Mouse (Mus musculus) kidney, adult 9 months (tissue): ENCODE measurements around the gene Gm4201.
"Not testable (repeated sequence)": the region's sequence is repeated elsewhere in the genome, so short reads cannot be mapped to it uniquely, and the experiment has no call there.

Experiments used
- DNase-seq: peaks from one replicate; pipeline ENCODE4 v3.0.0; 2022

Gm4201 gene

DNA sequence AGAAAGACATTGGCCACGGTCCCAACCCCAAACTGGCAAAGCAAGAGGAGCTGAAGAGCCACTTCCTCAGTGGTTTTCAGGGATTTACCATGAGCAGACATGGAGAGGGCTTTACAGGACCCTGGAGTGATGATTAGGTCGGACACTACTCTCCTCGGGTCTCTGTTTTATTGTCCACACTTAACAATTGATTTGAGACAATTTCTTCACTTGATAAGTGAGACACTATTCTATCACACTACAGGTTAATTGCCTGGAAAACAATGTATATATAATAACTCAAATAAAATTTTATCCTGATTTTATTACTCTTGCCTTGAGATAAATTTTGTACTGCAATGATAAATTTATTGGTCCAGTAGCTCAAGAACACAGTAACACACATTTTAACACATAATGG lies at the start of gene Gm4201:
TSS of gene Gm4201 (minus strand) at position 101 of the 400 bp plus-strand sequence.
- not testable (repeated sequence) for DNase-seq

GRCm38 (mm10) chr7:22588027-22588426 lies 22.9 kb upstream of the Gm4201 start, which contains the start of gene Gm4565:
Gene Gm4565, minus strand, starts transcription at chr7:22588127.
- DNase-seq, result not testable (repeated sequence)

DNA sequence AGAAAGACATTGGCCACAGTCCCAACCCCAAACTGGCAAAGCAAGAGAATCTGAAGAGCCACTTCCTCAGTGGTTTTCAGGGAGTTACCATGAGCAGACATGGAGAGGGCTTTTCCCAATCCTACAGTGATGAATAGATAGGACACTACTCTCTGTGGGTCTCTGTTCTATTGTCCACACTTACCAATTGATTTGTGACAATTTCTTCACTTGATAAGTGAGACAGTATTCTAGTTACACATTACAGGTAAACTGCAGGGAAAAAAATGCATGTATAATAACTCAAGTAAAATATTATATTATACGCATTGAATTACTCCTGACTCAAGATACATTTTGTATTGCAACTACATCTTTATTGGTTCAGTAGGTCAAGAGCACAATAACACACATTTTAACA lies 30.4 kb downstream of the Gm4201 start, which contains the start of gene Gm8677:
TSS of gene Gm8677 (minus strand) at position 101 of the 400 bp plus-strand sequence.
- not testable (repeated sequence) for DNase-seq

- DNase-seq, result not testable (repeated sequence)
These were observed 42.5 kb downstream of the Gm4201 start, which contains the start of gene Vmn1r152 for GRCm38 (mm10) chr7:22522667-22523066. Gene Vmn1r152, plus strand, starts transcription at chr7:22522967.
